Mouse (Mus musculus): Measurements from ENCODE around the gene Olfr1491.

The Olfr1491 gene

DNA sequence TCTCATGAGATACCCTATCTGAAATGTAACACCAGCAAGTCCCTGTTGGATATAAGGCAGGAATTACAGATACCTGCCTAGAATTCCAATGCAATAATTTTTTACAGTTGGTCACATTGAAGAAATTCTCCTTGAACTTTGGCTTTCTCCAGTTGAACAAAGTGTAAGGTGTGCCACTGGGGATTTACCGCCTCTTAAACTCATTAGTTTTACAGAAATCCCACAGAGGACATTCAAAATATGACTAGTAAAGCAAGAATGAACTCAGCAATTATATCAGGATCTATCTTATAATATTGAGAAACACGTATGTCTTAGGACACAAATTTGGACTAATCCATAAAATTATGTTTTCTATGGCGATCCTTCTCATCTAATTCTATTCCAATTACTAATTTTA lies at the start of gene Olfr1491:
Olfr1491 (plus strand) TSS at position 301 of the 400 bp plus-strand sequence.
- DNase-seq = no peak

DNA sequence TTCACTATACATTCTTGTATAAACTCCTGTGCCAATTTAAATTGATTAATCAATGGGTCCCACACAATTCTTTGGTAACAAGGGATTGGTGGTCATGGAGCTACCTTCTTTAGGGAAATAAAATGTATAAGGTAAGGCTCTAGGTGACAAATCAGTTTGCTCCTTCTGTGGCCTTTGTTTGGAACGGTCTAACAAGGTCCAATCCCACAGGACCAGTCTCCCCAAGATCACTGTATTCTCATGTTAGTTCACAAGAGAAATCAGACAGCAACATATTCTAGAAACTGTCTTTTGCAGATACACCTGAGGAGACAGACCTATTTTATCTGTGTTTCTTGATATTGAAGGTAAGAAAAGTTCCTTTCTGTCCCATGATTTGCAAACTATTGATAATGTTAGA lies 46.3 kb upstream of the Olfr1491 start, which contains the start of gene Olfr1490:
Olfr1490 (plus strand) TSS at position 301 of the 400 bp plus-strand sequence.
- DNase-seq = no peak

DNA sequence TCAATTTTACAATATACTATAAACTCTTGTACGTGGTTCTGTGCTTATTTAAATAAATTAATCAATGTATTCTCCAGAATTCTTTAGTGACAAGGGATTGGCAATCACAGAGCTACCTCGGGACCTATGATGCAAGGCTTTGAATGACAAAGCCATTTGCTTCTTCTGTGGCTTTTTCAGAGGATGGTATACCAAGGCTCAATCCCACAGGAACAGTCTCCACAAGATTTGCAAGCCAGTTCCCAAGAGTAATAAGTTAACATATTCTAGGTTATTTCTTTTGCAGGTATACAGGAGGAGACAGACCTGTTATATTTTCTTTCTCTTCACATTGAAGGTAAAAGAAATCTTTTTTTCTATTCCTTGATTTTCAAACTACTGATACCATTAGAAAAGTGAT lies 25.9 kb downstream of the Olfr1491 start, which contains the start of gene Olfr1493-ps1:
Olfr1493-ps1 (plus strand) TSS at position 301 of the 400 bp plus-strand sequence.
- DNase-seq = no peak

DNA sequence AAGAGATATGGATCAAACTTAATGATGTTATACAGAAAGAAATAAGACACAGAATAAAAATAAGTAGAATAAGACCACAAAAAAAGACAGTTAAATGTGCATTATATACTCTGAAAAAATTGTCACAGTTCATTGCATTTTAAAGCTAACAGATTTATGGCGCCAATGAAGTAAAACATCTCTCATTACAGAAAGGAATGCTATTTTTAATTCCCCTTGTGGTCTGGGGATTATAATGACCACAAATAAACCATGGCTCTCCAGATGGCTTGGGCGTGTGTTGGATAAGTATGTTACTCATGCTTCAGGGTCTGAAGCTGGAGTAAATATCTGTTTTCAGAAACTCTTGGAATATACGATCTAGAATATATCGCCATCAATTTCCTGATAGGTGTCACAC lies 42.4 kb downstream of the Olfr1491 start, which contains the start of gene Olfr1494:
Olfr1494 (plus strand) TSS at position 301 of the 400 bp plus-strand sequence.
- no peak for DNase-seq

DNA sequence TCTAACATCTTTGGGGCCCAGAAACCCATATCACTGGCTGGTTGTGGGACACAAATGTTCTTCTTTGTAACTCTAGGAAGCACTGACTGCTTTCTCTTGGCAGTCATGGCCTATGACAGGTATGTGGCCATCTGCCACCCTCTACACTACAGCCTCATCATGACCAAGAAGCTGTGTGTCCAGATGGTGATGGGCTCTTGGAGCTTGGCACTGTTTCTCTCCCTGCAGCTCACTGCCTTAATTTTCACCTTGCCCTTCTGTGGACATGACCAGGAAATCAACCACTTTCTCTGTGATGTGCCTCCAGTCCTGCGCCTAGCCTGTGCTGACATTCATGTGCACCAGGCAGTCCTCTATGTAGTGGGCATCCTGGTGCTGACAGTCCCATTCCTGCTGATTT lies 52.3 kb downstream of the Olfr1491 start:
- peak; percentile 52 for DNase-seq
